Mouse (Mus musculus): ENCODE measurements around the gene Tut4.

Tut4 gene

GRCm38 (mm10) chr4:108459231-108460155 is at the start of gene Tut4:
Gene Tut4 (plus strand): TSS chr4:108459426.
- peak; percentile 95 to 98 for DNase-seq

- no peak for DNase-seq
Observed at GRCm38 (mm10) chr4:108424587-108424986, 34.6 kb upstream of the Tut4 start.

GRCm38 (mm10) chr4:108427719-108428340 is 31.4 kb upstream of the Tut4 start:
- no peak for DNase-seq

GRCm38 (mm10) chr4:108428341-108428721 is 30.9 kb upstream of the Tut4 start:
- no peak for DNase-seq

GRCm38 (mm10) chr4:108430656-108431560 is 28.3 kb upstream of the Tut4 start:
- DNase-seq: no peak

- no peak for DNase-seq
Observed at GRCm38 (mm10) chr4:108431561-108431936, 27.7 kb upstream of the Tut4 start.

GRCm38 (mm10) chr4:108433341-108433740 is 25.9 kb upstream of the Tut4 start:
- DNase-seq: no peak

GRCm38 (mm10) chr4:108434221-108434620 is 25.0 kb upstream of the Tut4 start:
- DNase-seq: no peak

GRCm38 (mm10) chr4:108434781-108435180 is 24.4 kb upstream of the Tut4 start:
- no peak for DNase-seq

- DNase-seq: no peak
Observed at GRCm38 (mm10) chr4:108435646-108436045, 23.6 kb upstream of the Tut4 start.

- no peak for DNase-seq
Observed at GRCm38 (mm10) chr4:108436225-108436624, 23.0 kb upstream of the Tut4 start.

- DNase-seq: peak; percentile 79 to 80
Observed at GRCm38 (mm10) chr4:108438082-108438840, 21.0 kb upstream of the Tut4 start.

- no peak for DNase-seq
Observed at GRCm38 (mm10) chr4:108448091-108448490, 11.1 kb upstream of the Tut4 start.

- DNase-seq: no peak
Observed at GRCm38 (mm10) chr4:108456028-108456427, 3.2 kb upstream of the Tut4 start.

- peak in 1 of 2 experiments; percentile 22 for DNase-seq
Observed at GRCm38 (mm10) chr4:108458201-108458741, 955 bp upstream of the Tut4 start.

GRCm38 (mm10) chr4:108460156-108460923 is 1.1 kb downstream of the Tut4 start:
- DNase-seq: peak; percentile 69 to 78

- DNase-seq: no peak
Observed at GRCm38 (mm10) chr4:108461262-108461903, 2.2 kb downstream of the Tut4 start.

- DNase-seq: no peak
Observed at GRCm38 (mm10) chr4:108473586-108473985, 14.4 kb downstream of the Tut4 start.

- no peak for DNase-seq
Observed at GRCm38 (mm10) chr4:108482776-108483175, 23.6 kb downstream of the Tut4 start.

- DNase-seq: peak; percentile 35 to 69
Observed at GRCm38 (mm10) chr4:108484230-108484629, 25.0 kb downstream of the Tut4 start.

- DNase-seq: no peak
Observed at GRCm38 (mm10) chr4:108503023-108503422, 43.8 kb downstream of the Tut4 start.

All from cerebellum, postnatal 14 days (tissue).